Mouse (Mus musculus) myocyte (in vitro differentiated cells): ENCODE results near the gene Slc35e2. TPM values are rescaled to one million over a fixed set of nuclear protein-coding genes. Genes with fewer than 3 reads are reported as not detected.
A peak's percentile ranks its signal among the peaks of the same experiment; 100 is the strongest.

ENCODE experiments used
- H3K27me3 ChIP-seq: one replicate; pipeline ENCODE4 v1.6.1; 2011; ENCODE audit not compliant: control insufficient read depth, insufficient read depth, insufficient read length
- H3K36me3 ChIP-seq: one replicate; pipeline ENCODE4 v1.6.1; 2011; ENCODE audit not compliant: control insufficient read depth, insufficient read depth
- H3K4me2 ChIP-seq: one replicate; pipeline ENCODE4 v1.6.1; 2011; ENCODE audit warnings: low read depth, control low read depth
- H3K4me3 ChIP-seq: one replicate; pipeline ENCODE4 v1.5.1; 2011; ENCODE audit warnings: mild to moderate bottlenecking, control low read depth, moderate library complexity
- H3K79me2 ChIP-seq: one replicate; pipeline ENCODE4 v1.6.1; 2011; ENCODE audit not compliant: control insufficient read depth, insufficient read depth
- H3ac ChIP-seq: one replicate; pipeline ENCODE4 v1.6.1; 2011; ENCODE audit not compliant: control insufficient read depth, insufficient read length
- CEBPB ChIP-seq: IDR thresholded peaks from 2 replicates; pipeline ENCODE4 v1.6.1; 2011; ENCODE audit warnings: mild to moderate bottlenecking, moderate library complexity; ENCODE audit not compliant: poor library complexity, insufficient read depth, severe bottlenecking
- E2F4 ChIP-seq: IDR thresholded peaks from one replicate; pipeline ENCODE4 v1.6.1; 2011; ENCODE audit warnings: mild to moderate bottlenecking, control low read depth, moderate library complexity; ENCODE audit not compliant: insufficient read depth
- MAX ChIP-seq: IDR thresholded peaks from one replicate; pipeline ENCODE4 v1.6.1; 2011; ENCODE audit warnings: low read depth, mild to moderate bottlenecking, control low read depth
- MYOD1 ChIP-seq, 3 experiments: IDR thresholded peaks; one replicate each; pipeline ENCODE4 v1.6.1; 2011; ENCODE audit warnings: control low read depth in 2 of 3, low read depth in 2 of 3, mild to moderate bottlenecking in 2 of 3, moderate library complexity in 1 of 3; ENCODE audit not compliant: insufficient read length in 2 of 3, control insufficient read depth in 1 of 3
- MYOG ChIP-seq, 3 experiments: IDR thresholded peaks; one replicate each; pipeline ENCODE4 v1.6.1; 2011; ENCODE audit warnings: control low read depth in 2 of 3, low read depth in 2 of 3, mild to moderate bottlenecking in 2 of 3; ENCODE audit not compliant: insufficient read length in 2 of 3, control insufficient read depth in 1 of 3, insufficient read depth in 1 of 3
- POLR2A ChIP-seq: IDR thresholded peaks from one replicate; pipeline ENCODE4 v1.6.1; 2011; ENCODE audit warnings: low read depth, mild to moderate bottlenecking, control low read depth, moderate library complexity; ENCODE audit not compliant: insufficient read length
- POLR2AphosphoS2 ChIP-seq: IDR thresholded peaks from one replicate; pipeline ENCODE4 v1.6.1; 2011; ENCODE audit warnings: low read depth, control low read depth; ENCODE audit not compliant: insufficient read length
- REST ChIP-seq: IDR thresholded peaks from one replicate; pipeline ENCODE4 v1.6.1; 2011; ENCODE audit warnings: mild to moderate bottlenecking, control low read depth, moderate library complexity; ENCODE audit not compliant: insufficient read depth, insufficient read length
- SRF ChIP-seq: IDR thresholded peaks from one replicate; pipeline ENCODE4 v1.6.1; 2011; ENCODE audit warnings: low read depth; ENCODE audit not compliant: control insufficient read depth, insufficient read length
- TCF12 ChIP-seq: IDR thresholded peaks from one replicate; pipeline ENCODE4 v1.6.1; 2011; ENCODE audit warnings: mild to moderate bottlenecking, control low read depth; ENCODE audit not compliant: poor library complexity, insufficient read depth, severe bottlenecking
- TCF3 ChIP-seq: IDR thresholded peaks from one replicate; pipeline ENCODE4 v1.6.1; 2011; ENCODE audit warnings: low read depth, control low read depth; ENCODE audit not compliant: insufficient read length
- USF1 ChIP-seq: IDR thresholded peaks from one replicate; pipeline ENCODE4 v1.6.1; 2011; ENCODE audit warnings: low read depth, mild to moderate bottlenecking, control low read depth, moderate library complexity
- polyA plus RNA-seq: library from polyadenylated mRNA; unstranded; fragments of >200 nt; fragmentation: generic; extraction: Trizol; gene quantifications from one replicate; pipeline ENCODE4 v1.2.1, GENCODE M21; 2012; ENCODE audit warnings: missing spikeins

Slc35e2 gene
- polyA plus RNA-seq, 1 experiment = 3.7 TPM

DNA sequence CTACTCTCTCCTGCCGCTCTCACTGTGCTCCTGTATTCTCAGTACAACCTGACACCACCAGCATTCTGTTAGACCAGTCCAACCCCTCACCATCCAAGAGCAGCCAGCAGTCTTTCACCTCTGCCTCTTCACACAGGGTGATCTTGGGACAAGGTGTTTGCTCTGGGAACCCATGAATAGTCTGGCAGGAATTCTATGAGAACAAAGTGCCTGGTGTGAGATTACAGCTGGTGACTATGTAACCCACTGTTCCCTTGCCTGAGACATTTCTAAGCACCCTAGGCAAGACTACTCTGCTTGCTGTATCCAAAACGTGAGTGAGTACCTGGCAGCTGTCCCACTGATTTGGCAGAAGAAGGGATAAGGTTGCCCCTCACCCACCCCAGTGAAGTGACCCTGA lies 40.3 kb upstream of the Slc35e2 start:
- H3K79me2 ChIP-seq = peaks cover 19% of the 10 kb centered on the region
- H3K4me2 ChIP-seq = no peak overlapping the region
- no peaks in the 10 kb centered on the region for H3K27me3 ChIP-seq
- H3ac ChIP-seq = no peak overlapping the region
- TF ChIP-seq USF1 = no peak
- no peak for TF ChIP-seq TCF3
- no peak for TF ChIP-seq POLR2A
- TF ChIP-seq TCF12 = no peak
- no peak for TF ChIP-seq CEBPB
- no peak for TF ChIP-seq MYOD1 (IDR thresholded peaks at IDR 0.05; ENCODE audit: control insufficient read depth in 1 of 3, insufficient read length in 2 of 3, low read depth in 2 of 3)
- TF ChIP-seq POLR2AphosphoS2 = no peak
- no peak for TF ChIP-seq MAX
- no peak for TF ChIP-seq REST
- TF ChIP-seq MYOG (IDR thresholded peaks at IDR 0.05; ENCODE audit: control insufficient read depth in 1 of 3, insufficient read depth in 1 of 3, insufficient read length in 2 of 3, low read depth in 2 of 3) = no peak
- no peak for TF ChIP-seq E2F4
- H3K4me3 ChIP-seq = no peak overlapping the region
- peaks cover 44% of the 10 kb centered on the region for H3K36me3 ChIP-seq

DNA sequence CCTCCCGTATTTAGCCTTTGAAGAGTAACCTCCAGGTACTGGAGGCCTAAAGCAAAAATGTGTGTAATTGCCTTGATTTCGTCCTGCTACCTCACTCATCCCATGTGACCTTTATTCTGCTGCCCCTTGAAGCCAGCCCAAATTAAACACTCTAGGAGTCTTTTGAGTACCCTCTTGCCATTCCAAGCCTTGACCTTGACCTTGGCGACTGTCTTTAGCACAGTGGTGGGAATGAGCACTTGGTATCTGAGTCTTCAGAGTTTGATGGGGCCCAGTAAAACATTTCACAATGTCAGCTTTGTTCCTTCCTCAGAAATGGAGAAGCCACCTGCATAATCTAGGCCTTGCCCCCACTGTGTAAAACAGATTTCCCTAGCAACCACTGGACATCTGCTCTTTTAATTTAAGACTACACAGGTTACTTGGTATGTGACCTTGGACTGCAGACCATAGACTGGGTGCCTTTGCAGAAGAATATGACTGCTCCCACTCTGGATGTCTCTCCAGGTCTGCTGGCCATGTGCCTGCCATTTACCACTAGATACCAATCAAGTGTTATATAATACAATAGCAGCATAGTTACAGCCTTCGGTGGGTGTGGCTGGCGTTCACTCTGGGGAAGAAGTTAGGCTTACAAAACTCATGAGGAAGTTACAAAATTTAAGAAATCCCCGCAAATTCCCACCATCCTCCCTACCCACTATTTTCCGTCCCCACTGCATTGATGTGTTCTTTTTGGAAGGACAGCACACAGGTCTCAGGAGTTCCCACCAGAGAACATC lies 39.4 kb upstream of the Slc35e2 start, which contains the start of gene Nadk:
Gene Nadk, plus strand, starts transcription at position 718 of the 782 bp plus-strand sequence.
- H3K4me3 ChIP-seq = peak within 1 kb of the TSS; percentile 81
- no peak for TF ChIP-seq TCF12
- no peak for TF ChIP-seq USF1
- TF ChIP-seq POLR2A = no peak
- TF ChIP-seq SRF = no peak
- no peak for TF ChIP-seq POLR2AphosphoS2
- no peak for TF ChIP-seq CEBPB
- TF ChIP-seq E2F4 = no peak
- TF ChIP-seq REST = no peak
- TF ChIP-seq MAX = no peak
- no peak for TF ChIP-seq MYOG (IDR thresholded peaks at IDR 0.05; ENCODE audit: control insufficient read depth in 1 of 3, insufficient read depth in 1 of 3, insufficient read length in 2 of 3, low read depth in 2 of 3)
- TF ChIP-seq MYOD1 (IDR thresholded peaks at IDR 0.05; ENCODE audit: control insufficient read depth in 1 of 3, insufficient read length in 2 of 3, low read depth in 2 of 3) = no peak
- TF ChIP-seq TCF3 = no peak
- peaks cover 28% of the 10 kb centered on the region for H3K79me2 ChIP-seq
- peak within 1 kb of the TSS; percentile 23 for H3ac ChIP-seq
- peaks cover 35% of the 10 kb centered on the region for H3K36me3 ChIP-seq
- H3K4me2 ChIP-seq = peak within 1 kb of the TSS; percentile 98
- H3K27me3 ChIP-seq = no peaks in the 10 kb centered on the region

GRCm38 (mm10) chr4:155562725-155563399 lies 38.4 kb upstream of the Slc35e2 start:
- Histone ChIP-seq H3K4me3 (peak overlapping the region; percentile 81), H3K36me3 (peaks cover 29% of the 10 kb centered on the region), H3ac (peak overlapping the region; percentile 23), H3K27me3 (no peaks in the 10 kb centered on the region), H3K4me2 (peak overlapping the region; percentile 98), H3K79me2 (peaks cover 38% of the 10 kb centered on the region)
- TF ChIP-seq POLR2A (peak; percentile 6), CEBPB (no peak), MYOD1 (IDR thresholded peaks at IDR 0.05; ENCODE audit: control insufficient read depth in 1 of 3, insufficient read length in 2 of 3, low read depth in 2 of 3) (peak in 2 of 3 experiments; percentile 5 to 33), MYOG (IDR thresholded peaks at IDR 0.05; ENCODE audit: control insufficient read depth in 1 of 3, insufficient read depth in 1 of 3, insufficient read length in 2 of 3, low read depth in 2 of 3) (peak in 1 of 3 experiments; percentile 15), TCF12 (no peak)

DNA sequence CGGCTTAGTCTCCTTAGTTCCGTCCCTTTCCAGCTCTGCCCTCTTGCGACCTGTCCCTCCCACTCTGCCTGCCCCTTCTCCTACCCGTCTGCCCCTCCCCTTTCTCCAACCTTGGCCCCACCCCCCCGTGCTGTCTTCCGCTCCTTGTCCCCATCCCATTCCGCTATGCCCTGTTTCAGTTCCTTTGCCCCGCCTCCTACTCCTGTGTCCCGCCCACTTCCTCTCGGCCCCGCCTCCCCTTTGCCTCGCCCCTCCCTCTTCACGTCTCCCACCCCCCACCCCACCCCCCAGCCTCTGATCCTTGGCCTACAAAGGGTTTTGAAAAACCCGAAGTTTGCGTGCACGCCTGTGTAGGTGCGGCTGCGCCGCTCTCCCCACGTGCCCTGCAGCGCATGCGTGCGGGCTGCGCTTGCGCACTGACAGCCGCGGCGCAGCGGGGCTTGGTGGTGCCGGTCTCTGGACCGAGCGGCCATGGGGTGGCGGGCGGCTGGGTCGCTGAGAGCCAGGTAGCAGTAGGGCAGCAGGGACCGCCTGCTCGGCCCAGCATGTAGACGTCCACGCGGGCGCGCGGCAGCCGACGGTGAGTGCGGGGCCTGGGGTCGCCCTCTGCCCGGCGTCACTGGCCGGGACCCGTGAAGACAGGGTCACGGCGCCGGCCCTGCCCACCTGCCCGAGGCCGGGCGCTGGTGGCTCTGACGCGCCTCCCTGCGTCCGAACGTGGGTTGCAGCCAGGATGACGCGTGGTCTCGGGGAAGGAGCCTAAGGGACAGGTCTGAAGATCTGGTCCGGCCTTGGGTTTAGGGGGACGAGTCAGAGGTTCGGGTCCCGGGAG lies 37.6 kb upstream of the Slc35e2 start:
- TF ChIP-seq POLR2AphosphoS2 = peak; percentile 68
- TF ChIP-seq TCF3 = no peak
- peak in 2 of 3 experiments; percentile 53 to 66 for TF ChIP-seq MYOG (IDR thresholded peaks at IDR 0.05; ENCODE audit: control insufficient read depth in 1 of 3, insufficient read depth in 1 of 3, insufficient read length in 2 of 3, low read depth in 2 of 3)
- no peak for TF ChIP-seq SRF
- TF ChIP-seq CEBPB = no peak
- no peak for TF ChIP-seq MAX
- no peak for TF ChIP-seq REST
- TF ChIP-seq TCF12 = no peak
- TF ChIP-seq USF1 = peak; percentile 92
- peak in 1 of 3 experiments; percentile 65 for TF ChIP-seq MYOD1 (IDR thresholded peaks at IDR 0.05; ENCODE audit: control insufficient read depth in 1 of 3, insufficient read length in 2 of 3, low read depth in 2 of 3)
- TF ChIP-seq E2F4 = no peak
- TF ChIP-seq POLR2A = peak; percentile 89
- H3K27me3 ChIP-seq = no peaks in the 10 kb centered on the region
- H3K4me3 ChIP-seq = peak overlapping the region; percentile 81
- peak overlapping the region; percentile 92 for H3K4me2 ChIP-seq
- peaks cover 22% of the 10 kb centered on the region for H3K36me3 ChIP-seq
- peaks cover 46% of the 10 kb centered on the region for H3K79me2 ChIP-seq
- peak overlapping the region; percentile 23 for H3ac ChIP-seq
